Mouse (Mus musculus) hindbrain, embryonic 13.5 days (tissue): ENCODE measurements around the gene Wwtr1. TPM values are rescaled to one million over a fixed set of nuclear protein-coding genes. Genes with fewer than 3 reads are reported as not detected.
A peak's percentile ranks its signal among the peaks of the same experiment; 100 is the strongest.

ENCODE experiments used
- ATAC-seq: fragments of 200-750 bp; cut with Nextera tagmentation; 2 replicates; pipeline ENCODE4 v1.8.0; 2017; ENCODE audit warnings: moderate TSS enrichment; ENCODE audit not compliant: low FRiP score
- H3K27ac ChIP-seq: fragments of 300-500 bp; sonication (generic); 2 replicates; pipeline ENCODE4 v1.5.1; 2015; ENCODE audit warnings: inconsistent platforms, mild to moderate bottlenecking, moderate library complexity
- H3K27me3 ChIP-seq: fragments of 300-500 bp; sonication (generic); 2 replicates; pipeline ENCODE4 v1.6.1; 2015; ENCODE audit warnings: mild to moderate bottlenecking, inconsistent platforms
- H3K36me3 ChIP-seq: fragments of 300-500 bp; sonication (generic); 2 replicates; pipeline ENCODE4 v1.6.1; 2015; ENCODE audit warnings: mild to moderate bottlenecking, inconsistent platforms
- H3K4me1 ChIP-seq: fragments of 300-500 bp; sonication (generic); replicated peaks from 2 replicates; pipeline ENCODE4 v1.6.1; 2015; ENCODE audit warnings: inconsistent platforms
- H3K4me2 ChIP-seq: fragments of 300-500 bp; sonication (generic); 2 replicates; pipeline ENCODE4 v1.6.1; 2015; ENCODE audit warnings: inconsistent platforms, mild to moderate bottlenecking, moderate library complexity
- H3K4me3 ChIP-seq: fragments of 300-500 bp; sonication (generic); 2 replicates; pipeline ENCODE4 v1.5.1; 2015; ENCODE audit warnings: mild to moderate bottlenecking, inconsistent platforms
- H3K9ac ChIP-seq: fragments of 300-500 bp; sonication (generic); 2 replicates; pipeline ENCODE4 v1.6.1; 2015; ENCODE audit warnings: mild to moderate bottlenecking, inconsistent platforms
- H3K9me3 ChIP-seq: fragments of 300-500 bp; sonication (generic); 2 replicates; pipeline ENCODE4 v1.6.1; 2016; ENCODE audit warnings: inconsistent platforms
- WGBS: fragments of 180-500 bp; shearing (Covaris S2); methylation state at CpG from one replicate; pipeline ENCODE4 v1.1.7; 2015; 5-methylcytosine and 5-hydroxymethylcytosine counted together
- polyA plus RNA-seq: library from polyadenylated mRNA; unstranded; fragments of >200 nt; fragmentation: Nextera tagmentation; extraction: Ambion mirVana; gene quantifications from 2 replicates; pipeline ENCODE4 v1.2.1, GENCODE M21; 2015

Wwtr1 gene
- polyA plus RNA-seq, 1 experiment from 2014 or later = 9.9 TPM

- ATAC-seq = no peak
- H3K36me3 ChIP-seq = no peaks in the 10 kb centered on the region
- WGBS = 95% methylated on average over 10 of the region's 10 CpGs
- 0 out of 2 replicates have a peak, but pooled peaks cover 5% of the 10 kb centered on the region for H3K27me3 ChIP-seq
- no peak overlapping the region for H3K27ac ChIP-seq
- H3K9me3 ChIP-seq = no peaks in the 10 kb centered on the region
- no peak overlapping the region for H3K9ac ChIP-seq
- H3K4me3 ChIP-seq = no peak overlapping the region
- H3K4me2 ChIP-seq = no peak overlapping the region
- H3K4me1 ChIP-seq = peaks cover 13% of the 10 kb centered on the region
Observed at GRCm38 (mm10) chr3:57580426-57581195, 4.9 kb upstream of the Wwtr1 start.

GRCm38 (mm10) chr3:57576056-57576824 lies 530 bp upstream of the Wwtr1 start:
- Histone ChIP-seq H3K4me2 (peak overlapping the region; percentile 97), H3K36me3 (no peaks in the 10 kb centered on the region)

GRCm38 (mm10) chr3:57574885-57575659 lies 638 bp downstream of the Wwtr1 start:
- peak overlapping the region; percentile 76 for H3K27ac ChIP-seq
- H3K36me3 ChIP-seq = no peaks in the 10 kb centered on the region
- H3K4me3 ChIP-seq = peak overlapping the region; percentile 74
- peak overlapping the region; percentile 97 for H3K4me2 ChIP-seq
- 0 out of 2 replicates have a peak, but pooled peaks cover 5% of the 10 kb centered on the region for H3K27me3 ChIP-seq
- H3K9ac ChIP-seq = peak overlapping the region; percentile 77
- H3K4me1 ChIP-seq = peaks cover 21% of the 10 kb centered on the region
- WGBS = under 1% methylated on average over 54 of the region's 59 CpGs
- no peaks in the 10 kb centered on the region for H3K9me3 ChIP-seq
- ATAC-seq = peak; percentile 75

More at GRCm38 (mm10) chr3:57576056-57576824, 530 bp upstream of the Wwtr1 start:
- peak; percentile 65 for ATAC-seq
- Histone ChIP-seq H3K4me3 (peak overlapping the region; percentile 74), H3K27ac (peak overlapping the region; percentile 76), H3K27me3 (0 out of 2 replicates have a peak, but pooled peaks cover 5% of the 10 kb centered on the region), H3K9me3 (no peaks in the 10 kb centered on the region), H3K4me1 (peaks cover 21% of the 10 kb centered on the region), H3K9ac (peak overlapping the region; percentile 77)
- under 1% methylated on average over 35 of the region's 35 CpGs for WGBS

GRCm38 (mm10) chr3:57573898-57574570 lies 1.7 kb downstream of the Wwtr1 start:
- peak overlapping the region; percentile 97 for H3K4me2 ChIP-seq
- H3K27ac ChIP-seq = no peak overlapping the region
- H3K9me3 ChIP-seq = no peaks in the 10 kb centered on the region; the same call in 1 of the 2 replicates
- peak overlapping the region; percentile 77; the same call in 1 of the 2 replicates for H3K9ac ChIP-seq
- 48% methylated on average over 14 of the region's 14 CpGs for WGBS
- H3K27me3 ChIP-seq = 0 out of 2 replicates have a peak, but pooled peaks cover 5% of the 10 kb centered on the region
- peak overlapping the region; percentile 74 for H3K4me3 ChIP-seq
- H3K36me3 ChIP-seq = no peaks in the 10 kb centered on the region
- peaks cover 21% of the 10 kb centered on the region for H3K4me1 ChIP-seq
- no peak for ATAC-seq

- 71% methylated on average over 6 of the region's 6 CpGs for WGBS
- H3K27ac ChIP-seq = no peak overlapping the region
- peaks cover 21% of the 10 kb centered on the region for H3K4me1 ChIP-seq
- no peak for ATAC-seq
- H3K4me2 ChIP-seq = peak overlapping the region; percentile 18
- no peaks in the 10 kb centered on the region for H3K36me3 ChIP-seq
- no peak overlapping the region for H3K9ac ChIP-seq
- no peak overlapping the region for H3K4me3 ChIP-seq
- H3K27me3 ChIP-seq = 0 out of 2 replicates have a peak, but pooled peaks cover 5% of the 10 kb centered on the region
- H3K9me3 ChIP-seq = no peaks in the 10 kb centered on the region; the same call in 1 of the 2 replicates
Observed at GRCm38 (mm10) chr3:57572331-57572975, 3.3 kb downstream of the Wwtr1 start.

GRCm38 (mm10) chr3:57566655-57567054 lies 9.1 kb downstream of the Wwtr1 start:
- no peak overlapping the region for H3K4me2 ChIP-seq
- WGBS = 85% methylated on average over 5 of the region's 5 CpGs

GRCm38 (mm10) chr3:57563627-57564026 lies 12.1 kb downstream of the Wwtr1 start:
- WGBS = 89% methylated on average over 5 of the region's 5 CpGs
- Histone ChIP-seq H3K4me1 (no peaks in the 10 kb centered on the region), H3K9me3 (no peaks in the 10 kb centered on the region), H3K4me3 (no peak overlapping the region), H3K9ac (no peak overlapping the region), H3K36me3 (no peaks in the 10 kb centered on the region; the same call in 1 of the 2 replicates), H3K27me3 (no peaks in the 10 kb centered on the region), H3K27ac (no peak overlapping the region), H3K4me2 (no peak overlapping the region)
- no peak for ATAC-seq

More at GRCm38 (mm10) chr3:57566655-57567054, 9.1 kb downstream of the Wwtr1 start:
- no peak overlapping the region for H3K27ac ChIP-seq
- H3K9ac ChIP-seq = no peak overlapping the region
- no peaks in the 10 kb centered on the region for H3K36me3 ChIP-seq
- H3K27me3 ChIP-seq = no peaks in the 10 kb centered on the region
- H3K9me3 ChIP-seq = no peaks in the 10 kb centered on the region; the same call in 1 of the 2 replicates
- H3K4me1 ChIP-seq = no peaks in the 10 kb centered on the region
- ATAC-seq = no peak
- no peak overlapping the region for H3K4me3 ChIP-seq

- Histone ChIP-seq H3K27me3 (no peaks in the 10 kb centered on the region), H3K27ac (no peak overlapping the region; the same call in 1 of the 2 replicates), H3K9me3 (no peaks in the 10 kb centered on the region), H3K36me3 (no peaks in the 10 kb centered on the region; the same call in 1 of the 2 replicates), H3K4me3 (no peak overlapping the region), H3K4me2 (no peak overlapping the region), H3K4me1 (no peaks in the 10 kb centered on the region), H3K9ac (no peak overlapping the region)
- no peak for ATAC-seq
- WGBS = 54% methylated on average over 6 of the region's 6 CpGs
Observed at GRCm38 (mm10) chr3:57562996-57563506, 12.7 kb downstream of the Wwtr1 start.

GRCm38 (mm10) chr3:57558761-57559160 lies 16.9 kb downstream of the Wwtr1 start:
- Histone ChIP-seq H3K4me1 (no peaks in the 10 kb centered on the region), H3K9ac (no peak overlapping the region), H3K27ac (no peak overlapping the region), H3K4me2 (no peak overlapping the region), H3K4me3 (no peak overlapping the region), H3K27me3 (no peaks in the 10 kb centered on the region), H3K36me3 (no peaks in the 10 kb centered on the region; the same call in 1 of the 2 replicates), H3K9me3 (no peaks in the 10 kb centered on the region)
- WGBS = 94% methylated on average over 6 of the region's 6 CpGs
- ATAC-seq = no peak

GRCm38 (mm10) chr3:57557408-57557807 lies 18.3 kb downstream of the Wwtr1 start:
- Histone ChIP-seq H3K36me3 (no peaks in the 10 kb centered on the region; the same call in 1 of the 2 replicates), H3K9me3 (no peaks in the 10 kb centered on the region), H3K4me2 (no peak overlapping the region), H3K27me3 (no peaks in the 10 kb centered on the region), H3K9ac (no peak overlapping the region), H3K27ac (no peak overlapping the region), H3K4me1 (no peaks in the 10 kb centered on the region), H3K4me3 (no peak overlapping the region)
- ATAC-seq = no peak
- 96% methylated on average over 4 of the region's 4 CpGs for WGBS

GRCm38 (mm10) chr3:57555560-57555959 lies 20.1 kb downstream of the Wwtr1 start:
- Histone ChIP-seq H3K9me3 (no peaks in the 10 kb centered on the region), H3K4me3 (no peak overlapping the region), H3K27ac (no peak overlapping the region), H3K9ac (no peak overlapping the region), H3K36me3 (no peaks in the 10 kb centered on the region; the same call in 1 of the 2 replicates), H3K4me2 (no peak overlapping the region), H3K27me3 (no peaks in the 10 kb centered on the region), H3K4me1 (no peaks in the 10 kb centered on the region)
- WGBS = 63% methylated on average over 3 of the region's 3 CpGs
- no peak for ATAC-seq
